Mouse (Mus musculus) telencephalon, adult 2 months (tissue): ENCODE measurements around the gene Gfod2.

Experiments used
- DNase-seq: peaks from one replicate; pipeline ENCODE4 v3.0.0-alpha.2; 2011; ENCODE audit warnings: low read depth, low spot score

Gfod2 gene

GRCm38 (mm10) chr8:105677891-105678290 is 80.6 kb downstream of the Gfod2 start:
- DNase-seq: no peak
